Mouse (Mus musculus): ENCODE results near the gene Cacybp.

Gene Cacybp

GRCm38 (mm10) chr1:160212703-160213669 is at the start of gene Cacybp:
Gene Cacybp, minus strand, starts transcription at chr1:160212875.
- DNase-seq (ENCODE audit: inconsistent age in 2 of 2, low spot score in 1 of 2) = peak; percentile 100

- no peak for DNase-seq (ENCODE audit: inconsistent age in 2 of 2, low spot score in 1 of 2)
Observed at GRCm38 (mm10) chr1:160262415-160262814, 49.7 kb upstream of the Cacybp start.

- no peak for DNase-seq (ENCODE audit: inconsistent age in 2 of 2, low spot score in 1 of 2)
Observed at GRCm38 (mm10) chr1:160261849-160262248, 49.2 kb upstream of the Cacybp start.

- no peak for DNase-seq (ENCODE audit: inconsistent age in 2 of 2, low spot score in 1 of 2)
Observed at GRCm38 (mm10) chr1:160260605-160261004, 47.9 kb upstream of the Cacybp start.

GRCm38 (mm10) chr1:160259884-160260283 is 47.2 kb upstream of the Cacybp start:
- no peak for DNase-seq (ENCODE audit: inconsistent age in 2 of 2, low spot score in 1 of 2)

GRCm38 (mm10) chr1:160253108-160253507 is 40.4 kb upstream of the Cacybp start:
- DNase-seq (ENCODE audit: inconsistent age in 2 of 2, low spot score in 1 of 2) = no peak

- DNase-seq (ENCODE audit: inconsistent age in 2 of 2, low spot score in 1 of 2) = no peak
Observed at GRCm38 (mm10) chr1:160251388-160252007, 38.8 kb upstream of the Cacybp start.

- DNase-seq (ENCODE audit: inconsistent age in 2 of 2, low spot score in 1 of 2) = no peak
Observed at GRCm38 (mm10) chr1:160250782-160251181, 38.1 kb upstream of the Cacybp start.

- no peak for DNase-seq (ENCODE audit: inconsistent age in 2 of 2, low spot score in 1 of 2)
Observed at GRCm38 (mm10) chr1:160249786-160250185, 37.1 kb upstream of the Cacybp start.

GRCm38 (mm10) chr1:160247473-160247872 is 34.8 kb upstream of the Cacybp start:
- no peak for DNase-seq (ENCODE audit: inconsistent age in 2 of 2, low spot score in 1 of 2)

- DNase-seq (ENCODE audit: inconsistent age in 2 of 2, low spot score in 1 of 2) = no peak
Observed at GRCm38 (mm10) chr1:160246844-160247243, 34.2 kb upstream of the Cacybp start.

- no peak for DNase-seq (ENCODE audit: inconsistent age in 2 of 2, low spot score in 1 of 2)
Observed at GRCm38 (mm10) chr1:160245954-160246353, 33.3 kb upstream of the Cacybp start.

- no peak for DNase-seq (ENCODE audit: inconsistent age in 2 of 2, low spot score in 1 of 2)
Observed at GRCm38 (mm10) chr1:160244689-160245088, 32.0 kb upstream of the Cacybp start.

GRCm38 (mm10) chr1:160240091-160240490 is 27.4 kb upstream of the Cacybp start:
- DNase-seq (ENCODE audit: inconsistent age in 2 of 2, low spot score in 1 of 2) = no peak

GRCm38 (mm10) chr1:160238852-160239443 is 26.3 kb upstream of the Cacybp start:
- no peak for DNase-seq (ENCODE audit: inconsistent age in 2 of 2, low spot score in 1 of 2)

GRCm38 (mm10) chr1:160237981-160238380 is 25.3 kb upstream of the Cacybp start:
- no peak for DNase-seq (ENCODE audit: inconsistent age in 2 of 2, low spot score in 1 of 2)

GRCm38 (mm10) chr1:160233921-160234320 is 21.2 kb upstream of the Cacybp start:
- DNase-seq (ENCODE audit: inconsistent age in 2 of 2, low spot score in 1 of 2) = peak in 1 of 2 experiments; percentile 31

- no peak for DNase-seq (ENCODE audit: inconsistent age in 2 of 2, low spot score in 1 of 2)
Observed at GRCm38 (mm10) chr1:160232113-160232512, 19.4 kb upstream of the Cacybp start.

GRCm38 (mm10) chr1:160231013-160231412 is 18.3 kb upstream of the Cacybp start:
- DNase-seq (ENCODE audit: inconsistent age in 2 of 2, low spot score in 1 of 2) = peak in 1 of 2 experiments; percentile 80

- DNase-seq (ENCODE audit: inconsistent age in 2 of 2, low spot score in 1 of 2) = no peak
Observed at GRCm38 (mm10) chr1:160227850-160228249, 15.2 kb upstream of the Cacybp start.

- no peak for DNase-seq (ENCODE audit: inconsistent age in 2 of 2, low spot score in 1 of 2)
Observed at GRCm38 (mm10) chr1:160227196-160227595, 14.5 kb upstream of the Cacybp start.

- no peak for DNase-seq (ENCODE audit: inconsistent age in 2 of 2, low spot score in 1 of 2)
Observed at GRCm38 (mm10) chr1:160224093-160224492, 11.4 kb upstream of the Cacybp start.

Measured in adrenal gland, adult (tissue).